Mouse (Mus musculus) thymus, adult 2 months (tissue): Measurements from ENCODE around the gene Spag9.

ENCODE experiments used
- CTCF ChIP-seq: fragments of 200-500 bp; IDR thresholded peaks from 2 replicates; pipeline ENCODE4 v1.5.1; 2012; ENCODE audit warnings: mild to moderate bottlenecking, control low read depth, low read length, moderate library complexity, borderline replicate concordance; ENCODE audit not compliant: control insufficient read depth, poor library complexity, insufficient read depth; ENCODE audit errors: extremely low read depth
- POLR2A ChIP-seq: fragments of 200-500 bp; IDR thresholded peaks from 2 replicates; pipeline ENCODE4 v1.6.1; 2012; ENCODE audit warnings: mild to moderate bottlenecking, low read length, control low read depth, moderate library complexity; ENCODE audit not compliant: control insufficient read depth, poor library complexity, insufficient read depth; ENCODE audit errors: extremely low read depth

DNA sequence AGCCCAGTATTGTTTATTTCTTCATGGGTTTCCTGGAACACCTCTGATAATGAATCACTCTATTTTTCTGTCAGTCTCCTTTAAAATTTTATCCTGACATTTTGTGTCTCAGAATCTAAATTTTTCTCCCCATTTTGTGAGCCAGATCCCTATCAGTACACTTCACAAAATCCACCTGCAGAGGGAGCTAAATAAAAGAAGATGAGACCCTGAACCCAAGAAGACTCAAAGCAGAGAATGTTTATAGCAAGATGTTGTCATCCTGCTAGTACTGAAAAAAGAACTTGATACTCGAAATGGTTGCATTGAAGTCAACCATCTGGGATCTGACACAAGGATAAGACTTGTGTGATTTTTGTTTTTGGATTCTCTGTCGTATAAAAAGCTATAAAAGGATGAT, 40.1 kb downstream of the Spag9 start:
- TF ChIP-seq POLR2A (no peak), CTCF (no peak)
